Mouse (Mus musculus) spleen, adult 2 months (tissue): Measurements from ENCODE around the gene Saa2.
"Not testable (repeated sequence)": the region's sequence is repeated elsewhere in the genome, so short reads cannot be mapped to it uniquely, and the experiment has no call there.

Experiments used
- CTCF ChIP-seq: fragments of 200-500 bp; IDR thresholded peaks from 2 replicates; pipeline ENCODE4 v1.5.1; 2011; ENCODE audit warnings: mild to moderate bottlenecking, inconsistent platforms; ENCODE audit not compliant: insufficient read depth, insufficient read length, insufficient replicate concordance; ENCODE audit errors: extremely low read depth
- POLR2A ChIP-seq: fragments of 200-500 bp; IDR thresholded peaks from 2 replicates; pipeline ENCODE4 v1.6.1; 2011; ENCODE audit warnings: low read depth, low read length, inconsistent platforms

DNA sequence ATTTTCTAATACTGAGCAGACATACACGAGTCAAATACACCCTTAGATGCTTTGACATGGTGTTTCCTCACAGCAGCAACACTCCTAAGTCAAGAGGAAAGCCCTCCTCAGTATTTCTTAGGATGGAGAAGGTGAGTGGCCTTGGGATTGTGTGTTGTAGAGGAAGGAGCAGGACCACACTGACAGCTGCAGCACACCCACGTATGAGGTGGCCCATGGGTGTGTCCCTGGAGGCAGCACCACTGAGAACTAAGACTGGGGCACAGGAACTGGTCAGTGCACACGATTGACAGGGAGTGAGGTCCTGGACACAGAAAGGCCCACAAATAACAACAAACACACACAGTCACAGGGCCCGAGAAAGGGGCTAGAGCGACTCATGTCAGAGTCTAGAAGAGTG lies 11.5 kb upstream of the Saa2 start:
- TF ChIP-seq POLR2A, CTCF: not testable (repeated sequence)
